Mouse (Mus musculus) kidney, adult 11 months (tissue): ENCODE results near the gene Zic2.

Source experiments
- DNase-seq: peaks from one replicate; pipeline ENCODE4 v3.0.0; 2022

The Zic2 gene

DNA sequence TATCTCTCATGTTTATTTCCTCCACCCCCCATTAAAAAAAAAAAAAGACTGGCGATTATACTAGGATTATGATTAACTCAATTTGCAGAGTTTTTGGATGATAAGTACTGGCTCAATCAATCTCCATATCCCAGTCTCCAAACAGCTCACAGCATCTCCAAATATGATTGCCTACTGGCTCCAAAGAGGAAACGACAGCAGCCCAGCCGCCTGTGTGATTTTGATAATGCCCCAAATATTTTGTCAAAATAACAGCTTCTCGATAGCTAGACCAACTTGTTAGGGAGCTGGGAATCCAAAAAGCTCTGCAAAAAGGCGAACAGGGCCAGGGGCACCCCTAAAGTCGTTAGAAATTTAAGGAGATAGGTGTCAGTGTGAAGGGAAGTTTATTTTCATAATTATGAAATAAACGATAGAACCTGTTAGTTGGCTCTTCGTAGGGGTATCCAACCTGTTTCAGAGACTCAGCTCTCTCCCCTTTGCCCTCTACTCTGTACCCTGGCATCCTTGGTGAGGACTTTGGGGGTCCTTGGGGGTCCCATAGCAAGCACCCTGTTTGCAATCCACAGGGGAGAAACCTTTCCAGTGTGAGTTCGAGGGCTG is 2.8 kb downstream of the Zic2 start:
- no peak for DNase-seq

DNA sequence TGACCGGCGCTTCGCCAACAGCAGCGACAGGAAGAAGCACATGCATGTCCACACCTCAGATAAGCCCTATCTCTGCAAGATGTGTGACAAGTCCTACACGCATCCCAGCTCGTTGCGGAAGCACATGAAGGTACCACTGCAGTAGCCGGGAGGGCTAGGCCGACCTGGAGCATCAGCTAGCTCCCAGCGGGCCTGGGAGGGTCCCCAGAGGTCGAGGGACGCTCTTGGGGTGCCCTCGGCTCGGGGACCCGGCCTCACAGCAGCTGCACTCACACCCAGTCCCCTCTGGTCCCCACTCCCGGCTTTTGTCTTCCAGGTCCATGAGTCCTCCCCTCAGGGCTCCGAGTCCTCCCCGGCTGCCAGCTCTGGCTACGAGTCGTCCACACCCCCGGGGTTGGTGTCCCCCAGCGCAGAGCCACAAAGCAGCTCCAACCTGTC is 3.4 kb downstream of the Zic2 start:
- DNase-seq: no peak

DNA sequence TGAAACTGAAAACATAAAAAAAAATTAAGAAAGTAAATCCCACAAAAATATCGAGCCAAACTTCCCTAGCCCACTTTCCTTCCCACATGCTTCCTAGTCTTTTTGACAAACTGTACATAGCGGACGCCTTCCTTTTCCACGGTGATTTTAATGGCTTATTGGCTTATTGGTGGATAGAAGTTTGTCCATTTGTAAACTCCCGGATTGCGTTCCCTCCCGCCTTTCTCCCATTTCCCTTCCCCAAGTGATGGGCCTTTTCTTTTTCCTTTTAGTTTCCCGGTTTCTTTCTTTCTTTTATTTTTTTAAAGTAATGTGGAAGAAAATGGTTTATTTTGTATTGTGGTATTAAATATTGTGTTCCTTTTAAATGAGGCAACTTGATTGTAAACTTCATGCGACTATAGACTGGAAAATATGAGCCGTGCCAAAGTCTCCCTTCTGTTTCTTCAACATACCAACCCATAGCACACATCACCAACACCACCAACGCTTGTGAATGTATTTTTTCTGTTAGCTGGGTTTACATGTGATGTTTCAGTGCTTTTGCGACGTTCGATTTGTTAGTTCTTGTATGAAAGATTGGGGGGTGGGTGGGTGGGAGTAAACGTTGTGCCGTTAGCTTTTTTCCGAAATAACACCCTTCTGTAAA is 4.3 kb downstream of the Zic2 start:
- DNase-seq: no peak

DNA sequence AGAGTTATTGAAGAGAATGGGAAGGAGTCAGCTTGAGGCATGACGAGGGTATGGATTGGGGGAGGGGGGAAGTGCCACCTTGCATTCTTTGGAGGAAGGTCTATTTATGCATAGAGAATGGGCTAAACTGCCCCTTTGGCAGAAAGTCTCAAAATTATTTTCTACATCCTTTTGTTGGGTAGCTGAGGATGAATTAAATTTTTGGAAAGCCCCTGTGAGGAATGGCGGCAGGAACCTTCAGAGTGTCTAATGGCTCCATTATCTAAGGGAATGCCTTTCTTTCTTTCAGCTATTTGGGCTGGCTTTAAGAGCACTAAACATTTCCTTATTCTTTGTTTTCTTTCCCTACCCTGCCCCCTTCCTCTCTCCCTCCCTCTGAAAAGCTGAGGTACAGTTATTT is 5.1 kb downstream of the Zic2 start:
- no peak for DNase-seq

DNA sequence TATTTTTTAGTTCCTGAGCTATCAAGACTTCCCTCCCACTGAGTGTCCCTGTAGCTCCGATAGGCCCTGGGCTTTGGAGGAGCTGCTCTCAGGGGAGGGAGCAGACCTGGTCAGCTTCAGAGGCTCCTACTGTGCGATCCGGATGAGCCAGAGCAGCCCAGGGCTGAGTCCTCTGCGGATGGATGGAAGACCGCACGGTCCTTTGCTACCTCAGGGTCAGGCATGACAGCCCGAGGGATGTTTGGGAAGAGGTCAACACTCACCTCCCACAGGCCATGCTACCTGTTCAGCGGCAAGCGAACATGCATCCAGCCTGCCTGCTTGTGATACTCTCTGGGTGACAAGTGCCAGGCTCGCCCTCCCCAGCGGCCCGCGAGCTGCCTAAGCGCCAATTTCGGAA is 5.9 kb downstream of the Zic2 start:
- no peak for DNase-seq

DNA sequence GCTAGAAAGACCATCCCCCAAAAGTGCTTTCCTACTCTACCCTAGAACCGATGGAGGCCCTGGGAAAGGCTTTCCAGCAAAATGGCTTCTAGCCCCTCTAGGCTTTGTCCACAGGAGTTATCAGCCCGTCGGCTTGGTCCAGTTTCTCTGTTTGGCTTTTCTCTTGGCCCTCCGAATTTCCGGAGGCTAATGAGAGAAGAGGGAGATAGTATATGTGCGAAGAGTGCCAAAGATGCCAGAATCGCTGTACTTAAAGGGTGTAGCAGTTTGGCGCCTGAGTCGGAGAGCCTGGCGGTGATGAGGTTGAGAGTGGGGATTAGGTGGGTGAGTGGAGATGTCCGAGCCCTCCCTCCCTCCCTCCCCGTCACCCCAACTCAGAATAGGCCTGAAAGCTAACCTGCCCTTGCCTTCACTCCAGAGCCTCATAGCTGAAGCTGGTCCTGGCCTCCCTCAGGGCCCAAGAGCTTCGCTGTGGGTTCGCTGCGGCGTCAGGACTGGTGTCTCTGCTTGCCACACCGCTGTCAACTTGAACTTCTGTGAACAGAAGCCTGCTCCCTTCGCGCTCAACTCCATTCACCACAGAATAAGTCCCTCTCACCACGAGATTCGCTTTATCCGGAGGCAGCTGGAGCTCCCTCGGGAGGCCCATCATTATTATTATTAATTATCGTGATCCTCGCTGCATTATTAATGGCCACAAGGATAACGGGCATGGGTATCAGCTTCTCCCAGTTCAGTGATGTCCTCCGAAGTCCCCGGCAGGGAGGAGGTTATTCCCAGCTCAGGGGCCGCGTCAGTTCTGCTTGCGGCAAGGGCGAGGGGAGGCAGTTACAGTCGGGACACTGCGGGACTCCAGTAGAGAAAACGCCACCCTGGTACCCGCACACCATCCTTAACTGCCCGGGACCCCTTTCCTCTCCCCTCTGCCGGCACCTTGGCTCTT is 7.1 kb downstream of the Zic2 start:
- DNase-seq: no peak

DNA sequence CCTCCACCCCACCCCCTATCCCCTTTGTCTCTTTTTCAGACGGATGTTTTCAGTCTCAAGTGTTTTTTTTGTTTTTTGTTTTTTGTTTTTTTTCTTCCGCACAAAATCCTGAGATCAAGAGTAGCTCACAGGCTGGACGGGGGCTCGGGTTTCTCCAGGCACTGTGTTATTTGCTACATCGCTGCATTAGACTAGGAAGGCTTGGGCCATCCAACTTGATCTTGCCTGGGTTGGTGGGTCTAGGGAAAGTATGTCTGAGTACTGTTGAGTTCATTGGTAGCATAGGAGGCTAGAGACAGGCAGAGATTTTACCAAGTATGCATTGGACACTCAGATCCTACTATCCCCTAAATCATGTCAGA is 7.8 kb downstream of the Zic2 start:
- no peak for DNase-seq

DNA sequence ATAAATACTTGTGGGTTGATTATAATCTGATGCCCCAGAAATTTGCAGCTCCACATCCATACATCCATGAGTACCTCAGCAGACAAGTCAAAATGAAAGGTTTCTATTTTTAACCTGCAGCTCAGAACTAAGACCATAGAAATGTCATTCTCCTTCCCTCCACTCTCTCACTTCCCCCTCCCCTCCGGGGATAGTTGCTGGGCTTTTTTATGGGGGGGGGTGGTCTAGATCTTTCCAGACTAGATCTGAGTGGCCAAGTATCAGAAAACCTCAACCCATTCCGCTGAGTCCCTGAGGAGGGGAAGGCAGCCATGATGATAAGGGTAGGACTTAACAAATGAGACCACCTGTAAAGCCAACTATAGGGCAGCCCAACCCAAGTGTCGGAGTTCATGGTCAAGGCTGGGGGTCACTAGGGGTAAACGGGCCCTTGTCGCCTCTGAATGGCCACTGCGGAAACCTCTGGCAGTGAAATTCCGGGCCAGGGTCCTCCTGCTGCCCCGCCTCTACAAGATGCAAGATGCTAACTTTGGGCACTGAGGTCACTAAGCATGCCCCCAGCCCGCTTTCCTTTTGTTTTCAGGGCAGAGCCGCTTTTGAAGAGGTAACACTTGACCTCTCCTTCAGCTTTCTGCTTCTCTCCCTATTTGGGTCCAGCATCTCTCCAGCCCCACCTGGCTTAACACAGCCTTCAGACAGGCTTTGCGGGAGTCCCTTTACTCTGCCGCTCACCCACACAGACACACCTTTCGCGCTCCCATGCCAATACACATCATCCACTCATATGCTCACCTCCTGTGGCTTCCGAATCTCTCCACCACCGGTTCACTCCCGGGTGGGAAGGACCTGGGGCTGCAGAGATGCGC is 8.6 kb downstream of the Zic2 start:
- no peak for DNase-seq

DNA sequence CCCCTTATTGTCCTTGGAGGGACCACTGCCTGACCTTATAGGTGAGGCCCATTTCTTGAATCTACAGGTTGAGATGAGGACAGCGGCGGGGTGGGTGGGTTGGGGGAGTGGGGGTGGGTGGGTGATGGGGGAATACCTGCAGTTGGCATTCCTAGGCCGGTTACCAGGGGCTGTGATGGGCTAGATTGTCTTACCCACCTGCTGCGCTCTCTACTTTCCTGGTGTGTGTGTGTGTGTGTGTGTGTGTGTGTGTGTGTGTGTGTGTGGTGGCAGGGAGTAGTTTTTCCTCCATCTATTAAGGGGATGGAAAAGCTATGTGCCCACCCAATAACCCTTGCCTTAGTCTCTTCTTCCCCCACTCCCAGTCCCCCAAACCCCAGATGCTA is 9.2 kb downstream of the Zic2 start:
- DNase-seq: no peak

DNA sequence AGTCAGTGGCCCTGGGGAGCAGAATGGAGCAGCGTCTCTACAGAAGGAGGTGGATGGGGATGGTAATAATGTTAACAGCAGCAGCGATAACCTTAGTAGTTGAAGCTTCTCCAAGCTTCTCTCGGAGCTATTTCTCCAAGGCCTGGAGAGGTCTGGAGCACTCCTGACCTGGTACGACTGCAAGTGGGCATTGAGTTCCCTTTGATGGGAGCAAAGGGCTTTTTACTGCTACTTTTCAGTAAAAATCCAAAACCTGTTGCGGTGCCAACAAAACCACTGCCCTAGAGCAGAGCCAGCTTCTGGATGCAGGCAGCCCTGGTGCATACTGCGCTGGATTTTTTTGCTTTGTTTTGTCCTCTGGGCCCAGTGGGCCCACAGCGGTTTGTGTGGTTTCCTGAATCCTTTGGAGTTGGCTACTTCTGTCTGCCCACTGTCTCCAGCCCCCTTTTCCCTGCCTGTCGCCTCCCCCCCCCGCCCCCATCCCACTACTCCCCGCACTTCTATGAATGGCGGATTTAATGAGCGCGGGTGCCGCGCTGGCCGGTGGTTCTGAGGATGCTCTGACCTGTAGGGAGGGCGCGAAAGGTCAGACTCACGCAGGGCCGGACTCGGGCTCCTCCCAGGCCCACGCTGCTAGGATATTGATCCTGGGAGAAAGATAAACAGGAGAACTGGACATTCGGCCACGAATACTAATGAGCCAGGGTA is 9.8 kb downstream of the Zic2 start:
- DNase-seq: no peak

DNA sequence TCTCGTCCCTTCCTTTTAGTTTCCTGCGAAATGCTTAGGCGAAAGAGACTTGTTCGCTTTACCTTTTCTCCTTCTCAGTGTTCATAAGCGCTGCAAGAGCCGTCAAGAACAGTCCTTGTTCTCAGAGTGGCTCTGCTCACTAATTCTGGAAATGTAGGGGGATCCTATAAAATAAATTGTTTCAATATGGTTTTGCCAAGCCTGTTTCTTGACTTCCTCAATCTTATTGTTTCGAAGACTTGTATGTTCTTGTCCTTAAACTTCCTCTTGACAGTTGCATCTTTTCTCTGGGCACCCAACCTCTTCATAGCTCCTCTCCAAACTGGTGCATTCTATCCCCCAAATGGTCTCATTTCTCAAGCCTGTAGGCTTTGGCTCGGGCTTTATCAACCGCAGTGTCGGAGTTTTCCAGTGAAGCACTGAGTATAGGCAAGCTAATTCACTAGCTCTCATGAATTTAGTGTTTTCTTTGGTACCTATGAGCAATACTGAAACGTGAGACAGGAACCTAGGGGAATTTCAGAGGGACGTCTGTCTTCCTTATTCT is 10.5 kb downstream of the Zic2 start:
- no peak for DNase-seq

DNA sequence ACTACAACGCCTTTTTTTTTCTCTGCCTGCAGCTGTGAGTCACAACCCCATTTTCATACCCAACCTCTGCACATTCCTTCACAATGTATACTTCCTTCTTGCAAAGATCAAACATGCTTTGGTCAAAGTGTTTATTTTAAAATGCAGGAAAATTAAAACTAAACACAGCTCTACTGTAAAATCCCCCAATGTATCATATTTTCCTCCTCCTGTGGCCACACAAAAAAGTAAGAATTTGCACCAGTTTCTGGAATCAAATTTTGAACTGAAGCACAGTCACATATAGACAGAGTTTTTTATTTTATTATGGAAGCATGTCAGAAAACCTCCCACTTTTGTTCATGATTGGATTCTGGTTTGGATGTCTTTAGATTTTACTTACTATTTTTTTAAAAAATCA is 11.4 kb downstream of the Zic2 start:
- no peak for DNase-seq

DNA sequence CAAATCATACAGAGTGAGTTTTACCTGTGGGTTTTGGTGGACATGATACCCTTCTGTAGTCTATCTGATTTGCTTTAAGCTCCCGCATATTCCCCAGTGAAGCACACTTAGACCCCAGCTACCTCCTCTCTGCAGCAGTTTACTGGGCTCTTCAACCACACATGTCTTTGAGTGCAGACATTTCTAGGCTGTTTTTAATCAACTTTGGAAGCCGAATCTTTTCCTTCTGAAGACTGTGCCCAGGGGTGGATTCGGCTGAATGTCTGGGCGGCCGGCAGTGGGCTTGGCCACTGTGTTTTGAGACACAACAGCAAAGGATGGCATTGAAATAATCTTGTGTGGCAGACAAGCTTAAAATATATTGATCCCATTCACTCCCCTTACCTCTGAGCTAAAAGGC is 12.1 kb downstream of the Zic2 start:
- no peak for DNase-seq

DNA sequence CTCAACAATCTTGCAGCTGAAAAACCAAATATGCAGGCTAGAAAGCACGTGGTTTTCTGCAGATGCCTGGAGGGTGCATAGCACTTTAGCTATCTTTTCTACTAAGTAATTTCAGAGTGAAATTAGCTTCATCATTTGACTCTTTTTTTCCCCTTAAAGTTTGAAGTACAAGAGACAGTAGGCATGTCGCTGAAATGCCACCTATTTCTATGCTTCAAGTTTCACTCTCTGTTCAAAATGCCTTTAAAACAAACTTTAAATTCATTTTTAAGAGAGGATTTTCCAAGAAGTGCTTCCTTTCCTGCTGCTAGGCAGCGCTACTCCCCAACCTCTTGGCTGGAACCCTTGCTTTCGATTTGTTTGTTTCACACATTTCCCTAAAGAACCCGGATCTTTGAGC is 13.8 kb downstream of the Zic2 start:
- no peak for DNase-seq

DNA sequence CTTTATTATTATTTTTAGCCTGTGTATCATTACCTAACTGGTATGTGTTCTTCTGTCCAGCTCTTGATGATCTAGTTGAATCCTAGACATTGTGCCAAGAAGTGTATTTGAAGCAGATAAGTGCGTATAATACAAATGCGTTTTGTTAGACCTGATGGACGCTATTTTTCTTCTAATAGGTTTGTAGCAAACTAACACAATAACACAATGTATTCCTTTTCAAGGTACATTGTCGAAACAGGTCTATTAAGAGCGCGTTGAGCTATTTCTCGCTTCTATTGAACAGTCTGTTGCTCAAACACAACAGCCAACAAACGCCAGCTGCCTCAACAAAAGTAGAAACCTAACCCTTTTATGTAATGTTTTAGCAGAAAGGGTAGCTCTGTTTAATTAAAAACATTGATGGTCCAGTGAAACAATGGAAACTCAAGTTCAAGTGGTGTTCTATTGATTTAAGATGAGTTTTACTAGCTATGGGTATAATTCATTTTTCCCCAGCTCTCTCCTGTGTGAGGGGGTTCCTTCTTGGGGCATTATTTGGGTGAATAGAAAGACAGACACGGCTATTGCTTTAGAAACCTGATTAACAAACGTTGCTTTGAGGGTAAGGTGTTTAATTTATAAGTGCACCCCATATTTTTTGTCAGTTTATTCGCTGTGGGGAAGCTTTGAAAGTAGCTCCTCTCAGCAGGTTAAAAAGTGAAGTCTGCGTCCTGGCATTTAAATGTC is 14.6 kb downstream of the Zic2 start:
- no peak for DNase-seq

DNA sequence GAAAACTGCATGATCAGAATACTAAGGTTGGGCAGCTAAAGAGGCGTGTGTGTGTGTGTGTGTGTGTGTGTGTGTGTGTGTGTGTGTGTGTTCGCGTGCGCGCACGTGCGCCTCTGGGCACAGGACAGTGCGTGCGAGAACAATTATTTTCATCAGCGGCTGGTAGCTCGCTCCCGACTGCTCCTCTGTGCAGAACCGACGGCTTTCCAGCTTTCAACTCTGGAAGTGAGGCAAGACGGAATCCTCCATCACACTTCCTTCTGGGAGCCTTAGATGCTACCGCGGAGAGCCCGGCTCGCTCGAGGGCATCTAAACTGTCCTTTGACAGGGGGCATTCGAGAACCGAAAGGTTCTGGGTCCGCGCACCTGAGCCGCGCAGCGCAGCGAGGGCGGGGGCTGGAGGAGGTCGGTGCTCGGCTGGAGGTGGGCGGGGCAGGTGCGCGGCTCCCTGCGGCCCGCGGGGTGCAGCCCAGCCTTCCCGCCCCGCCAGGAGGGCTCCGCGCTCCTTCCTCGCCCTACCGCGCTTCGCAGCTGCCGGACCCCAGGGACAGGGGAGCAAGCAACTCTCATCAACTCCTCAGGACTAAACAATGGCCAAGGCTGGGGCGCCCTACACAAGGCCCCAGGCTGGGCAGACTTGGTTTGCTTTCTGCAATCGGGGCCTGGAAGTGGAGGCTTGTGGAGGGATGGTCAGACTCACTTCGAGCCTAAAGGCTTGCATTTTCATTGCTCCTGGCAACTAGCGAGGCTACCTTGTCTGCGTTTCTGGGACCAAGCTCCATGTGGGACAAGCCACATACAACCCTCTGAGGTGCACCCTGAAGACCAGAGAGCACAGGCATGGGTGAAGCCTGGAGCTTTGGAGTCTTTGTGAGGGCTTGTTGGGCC is 15.4 kb downstream of the Zic2 start, which contains the start of gene Gm10837:
Gene Gm10837 (plus strand): TSS at position 146 of the 888 bp plus-strand sequence.
- no peak for DNase-seq

DNA sequence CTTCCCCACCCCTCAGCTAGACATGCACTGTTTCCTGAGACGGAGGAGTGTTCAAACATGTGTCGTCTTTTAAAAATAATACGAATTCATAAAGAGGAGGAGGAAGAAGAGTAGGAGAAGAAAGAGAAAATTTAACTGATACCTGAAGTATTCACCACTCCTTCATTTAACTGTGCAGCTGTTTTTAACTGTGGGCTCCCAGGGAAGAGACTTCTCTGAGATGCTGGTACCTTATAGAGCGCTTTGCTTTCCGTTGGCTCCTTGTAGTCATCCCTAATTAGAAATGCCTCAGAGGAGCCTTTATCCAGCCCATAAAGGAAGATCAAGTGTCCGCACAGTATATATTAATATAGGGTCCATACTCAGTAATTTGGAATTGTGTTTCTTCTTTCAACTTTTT is 16.3 kb downstream of the Zic2 start:
- no peak for DNase-seq

DNA sequence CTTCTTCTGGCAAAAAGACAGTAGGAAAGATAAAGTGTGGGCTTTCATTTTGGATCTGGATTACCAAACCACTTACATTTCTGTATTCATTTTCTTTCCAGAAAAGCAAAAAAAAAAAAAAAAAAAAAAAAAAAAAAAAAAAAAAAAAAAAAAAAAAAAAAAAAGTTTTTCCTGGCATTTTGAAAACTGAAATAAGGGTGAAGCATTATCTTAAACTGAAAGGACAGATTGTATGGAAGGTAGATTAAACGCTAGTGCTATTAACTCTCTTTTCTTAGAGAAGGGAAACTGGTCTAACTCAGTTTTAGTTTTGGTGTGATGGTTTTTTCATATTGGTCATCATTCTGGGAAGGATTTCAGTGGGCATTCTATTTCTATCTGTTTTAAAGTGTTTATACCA is 16.8 kb downstream of the Zic2 start:
- no peak for DNase-seq

DNA sequence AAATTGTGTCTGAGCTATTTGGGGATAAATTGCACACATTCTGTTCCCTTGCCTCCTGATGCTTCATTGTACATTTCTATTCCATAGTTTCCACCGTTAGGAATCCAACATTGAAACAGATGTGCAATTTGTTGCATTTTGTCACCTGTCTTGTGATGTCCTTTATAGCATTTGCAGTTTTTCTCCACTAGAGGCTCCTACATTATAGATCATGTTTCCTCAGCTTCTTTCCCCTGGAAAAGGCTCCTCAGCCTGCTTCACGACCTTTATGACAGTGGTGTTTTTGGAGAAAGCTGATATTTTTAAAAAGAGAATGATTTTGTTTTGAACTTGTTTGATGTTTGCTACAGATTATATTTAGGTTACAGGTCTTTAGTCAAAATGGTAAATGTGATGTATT is 33.8 kb downstream of the Zic2 start:
- DNase-seq: no peak

DNA sequence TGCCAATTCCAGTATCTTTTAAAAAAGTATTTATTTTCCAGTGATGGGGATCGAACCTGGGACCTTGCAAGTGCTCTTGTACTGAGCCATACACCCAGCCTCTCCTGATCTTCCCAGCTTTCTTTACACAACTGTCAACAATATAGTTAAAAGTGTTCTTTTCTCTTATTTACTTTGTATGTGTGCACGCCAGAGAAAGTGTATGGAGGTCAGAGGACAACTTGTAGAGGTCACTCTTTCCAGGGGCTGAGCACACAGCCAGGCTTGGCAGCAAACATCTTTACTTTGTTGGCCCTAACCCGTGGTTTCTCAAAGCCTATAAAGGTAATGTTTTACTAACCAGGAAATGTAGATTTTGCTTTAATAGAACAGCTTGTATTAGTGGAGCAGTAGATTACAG is 36.3 kb downstream of the Zic2 start:
- no peak for DNase-seq
